In the genomic region with DNA sequence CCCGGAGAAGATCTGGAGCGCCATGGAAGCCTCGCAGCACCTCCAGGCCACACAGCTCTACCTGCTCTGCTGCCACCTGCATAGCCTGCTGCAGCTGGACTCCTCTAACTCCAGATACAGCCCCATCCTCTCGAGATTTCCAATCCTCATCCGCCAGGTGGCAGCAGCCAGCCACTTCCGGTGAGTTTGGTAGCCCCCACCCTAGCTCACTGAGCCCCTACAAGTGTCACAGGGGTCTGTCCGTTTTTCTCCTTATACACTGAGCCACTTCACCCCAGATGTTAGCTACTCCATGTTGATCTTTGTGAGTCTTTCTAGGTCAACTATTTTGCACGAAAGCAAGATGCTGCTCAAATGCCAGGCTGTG, we compare ENCODE assay signal across 8 mouse cellular contexts. TPM values are rescaled to one million over a fixed set of nuclear protein-coding genes. Genes with fewer than 3 reads are reported as not detected.
DNase-seq lines count a peak whose midpoint lies in the region; ATAC-seq and TF ChIP-seq lines count a peak whose summit lies in the region.

No protein-coding gene starts in this region.

- TF ChIP-seq EP300 in liver, postnatal 0 days (IDR thresholded peaks at IDR 0.05; ENCODE audit: low read depth), result no peak

- DNase-seq in left cerebral cortex, postnatal 4 days, result peak; percentile 82
- DNase-seq in left cerebral cortex, adult 11 months (ENCODE audit: low spot score), result no peak
- DNase-seq in cerebellum, adult 9-11 months, result peak; percentile 75
- DNase-seq in hindbrain, postnatal 0 days (ENCODE audit: low spot score), result peak; percentile 83
- peak; percentile 55 for DNase-seq in liver, postnatal 0 days
- no peak for DNase-seq in right cerebral cortex, postnatal 36 days (ENCODE audit: low spot score in 2 of 2)

- ATAC-seq in hindbrain, postnatal 0 days, result peak; percentile 56; the same call in 1 of the 2 replicates
- no peak for ATAC-seq in liver, postnatal 0 days
- no peak for ATAC-seq in monocyte, adult 5-6 weeks (replicated peaks; ENCODE audit: insufficient number of reproducible peaks, low FRiP score, low TSS enrichment, poor library complexity, severe bottlenecking)

- TF ChIP-seq POLR2A in small intestine, adult 2 months (IDR thresholded peaks at IDR 0.05; ENCODE audit: low read depth, low read length), result no peak

- 0 out of 2 replicates have a peak overlapping the region, but pooled peaks have one; percentile 1 for H3K27ac ChIP-seq in hindbrain, postnatal 0 days
- peak overlapping the region; percentile 53; the same call in 1 of the 2 replicates for H3K27ac ChIP-seq in liver, postnatal 0 days (ENCODE audit: low read depth)
- H3K27ac ChIP-seq in small intestine, adult 2 months (ENCODE audit: insufficient read depth, low read depth, low read length), result peak overlapping the region; percentile 20; the same call in 1 of the 2 replicates

- no peak overlapping the region for H3K9ac ChIP-seq in hindbrain, postnatal 0 days (replicated peaks; ENCODE audit: low read length)
- H3K9ac ChIP-seq in liver, postnatal 0 days (replicated peaks), result no peak overlapping the region

- H3K36me3 ChIP-seq in hindbrain, postnatal 0 days (ENCODE audit: insufficient read depth, low read length), result peaks cover 45% of the 10 kb centered on the region
- peaks cover 46% of the 10 kb centered on the region for H3K36me3 ChIP-seq in liver, postnatal 0 days (replicated peaks; ENCODE audit: insufficient read depth, low read length)
- H3K36me3 ChIP-seq in small intestine, adult 2 months (ENCODE audit: control insufficient read depth, insufficient read depth, low read length), result peaks cover 52% of the 10 kb centered on the region

- intact Hi-C loops in left cerebral cortex, postnatal 4 days (cut with DNase I), result loop anchor here (10.0 kb wide), 1 partner anchor 477 kb away; no protein-coding TSS in a partner anchor

- WGBS in hindbrain, postnatal 0 days, result 50% methylated on average over 8 of the region's 8 CpGs
- 52% methylated on average over 8 of the region's 8 CpGs for WGBS in liver, postnatal 0 days (ENCODE audit: insufficient replicate concordance)
- 39% methylated on average over 8 of the region's 8 CpGs for WGBS in small intestine, adult 2 months

- no peak overlapping the region for H3K4me3 ChIP-seq in hindbrain, postnatal 0 days (ENCODE audit: low read length)
- H3K4me3 ChIP-seq in liver, postnatal 0 days (ENCODE audit: low read depth, low read length), result no peak overlapping the region
- peak overlapping the region; percentile 29 for H3K4me3 ChIP-seq in small intestine, adult 2 months (ENCODE audit: low read depth, low read length)

- no peaks in the 10 kb centered on the region for H3K9me3 ChIP-seq in hindbrain, postnatal 0 days (ENCODE audit: low read length)
- H3K9me3 ChIP-seq in liver, postnatal 0 days (ENCODE audit: low read length), result no peaks in the 10 kb centered on the region

- no peaks in the 10 kb centered on the region for H3K27me3 ChIP-seq in hindbrain, postnatal 0 days (ENCODE audit: insufficient read depth, low read length)
- no peaks in the 10 kb centered on the region for H3K27me3 ChIP-seq in liver, postnatal 0 days (ENCODE audit: insufficient read depth, low read length)
- no peaks in the 10 kb centered on the region for H3K27me3 ChIP-seq in small intestine, adult 2 months (ENCODE audit: control insufficient read depth, insufficient read depth, low read length)

- peak; percentile 80 for TF ChIP-seq CTCF in hindbrain, postnatal 0 days (IDR thresholded peaks at IDR 0.05; ENCODE audit: low read depth)
- TF ChIP-seq CTCF in liver, postnatal 0 days (IDR thresholded peaks at IDR 0.05; ENCODE audit: low read depth), result peak; percentile 57
- peak; percentile 60; the same call in 1 of the 2 replicates for TF ChIP-seq CTCF in small intestine, adult 2 months (IDR thresholded peaks at IDR 0.05; ENCODE audit: extremely low read depth, insufficient read length, insufficient replicate concordance, low read depth, low read length)

- no peak overlapping the region for H3K4me2 ChIP-seq in hindbrain, postnatal 0 days (ENCODE audit: low read depth, low read length)
- no peak overlapping the region for H3K4me2 ChIP-seq in liver, postnatal 0 days (ENCODE audit: low read depth, low read length)

- H3K4me1 ChIP-seq in hindbrain, postnatal 0 days (ENCODE audit: insufficient read depth, low read length), result peaks cover 9% of the 10 kb centered on the region; the same call in 1 of the 2 replicates
- H3K4me1 ChIP-seq in liver, postnatal 0 days (ENCODE audit: insufficient read depth), result peaks cover 18% of the 10 kb centered on the region
- peaks cover 7% of the 10 kb centered on the region; the same call in 1 of the 2 replicates for H3K4me1 ChIP-seq in small intestine, adult 2 months (ENCODE audit: control insufficient read depth, insufficient read depth, insufficient read length, low read length)

RNA-seq across cellular contexts. Expression of a gene that starts 2.0 kb away (rescaled TPM):
- 10 to 100 TPM; 23.5 to 26.1 TPM for total RNA-seq in left cerebral cortex, postnatal 4 days (2021)
- total RNA-seq in hindbrain, postnatal 0 days (2014; rRNA removed), result 63.3 and 67.9 TPM in 2 replicates
- 35.0 and 35.6 TPM in 2 replicates for polyA plus RNA-seq in hindbrain, postnatal 0 days (2015; fragmentation: Nextera tagmentation; extraction: Ambion mirVana)
- 10.2 and 10.9 TPM in 2 replicates for polyA plus RNA-seq in liver, postnatal 0 days (2015; fragmentation: Nextera tagmentation; extraction: Ambion mirVana)
- 30.5 and 32.4 TPM in 2 replicates for polyA plus RNA-seq in small intestine, adult 2 months (2012; rRNA removed)
- total RNA-seq in monocyte, adult 5-6 weeks (2017), result 7.1 to 9.8 TPM (median 8.9 TPM) in 3 replicates

RNA-seq across cellular contexts. Expression of a gene that starts 2.9 kb away (rescaled TPM):
- total RNA-seq in left cerebral cortex, postnatal 4 days (2021), result 10 to 100 TPM; 36.2 to 36.4 TPM
- 59.9 and 63.8 TPM in 2 replicates for total RNA-seq in hindbrain, postnatal 0 days (2014; rRNA removed)
- polyA plus RNA-seq in hindbrain, postnatal 0 days (2015; fragmentation: Nextera tagmentation; extraction: Ambion mirVana), result 30.6 and 31.3 TPM in 2 replicates
- polyA plus RNA-seq in liver, postnatal 0 days (2015; fragmentation: Nextera tagmentation; extraction: Ambion mirVana), result 6.5 and 7.1 TPM in 2 replicates
- polyA plus RNA-seq in small intestine, adult 2 months (2012; rRNA removed), result 30.2 and 50.2 TPM in 2 replicates
- total RNA-seq in monocyte, adult 5-6 weeks (2017), result 15.0 to 35.6 TPM (median 20.2 TPM) in 3 replicates

RNA-seq across cellular contexts. Expression of a gene that starts 32.1 kb away (rescaled TPM):
- total RNA-seq in left cerebral cortex, postnatal 4 days (2021), result 10 to 100 TPM; 28.1 to 29.3 TPM
- 29.5 and 36.8 TPM in 2 replicates for total RNA-seq in hindbrain, postnatal 0 days (2014; rRNA removed)
- polyA plus RNA-seq in hindbrain, postnatal 0 days (2015; fragmentation: Nextera tagmentation; extraction: Ambion mirVana), result 50.6 and 51.5 TPM in 2 replicates
- 24.1 and 26.5 TPM in 2 replicates for polyA plus RNA-seq in liver, postnatal 0 days (2015; fragmentation: Nextera tagmentation; extraction: Ambion mirVana)
- polyA plus RNA-seq in small intestine, adult 2 months (2012; rRNA removed), result 19.1 and 33.4 TPM in 2 replicates
- total RNA-seq in monocyte, adult 5-6 weeks (2017), result 17.2 to 28.1 TPM (median 27.7 TPM) in 3 replicates

RNA-seq across cellular contexts. Expression of a gene that starts 32.3 kb away (rescaled TPM):
- 10 to 100 TPM; 19.2 to 19.4 TPM for total RNA-seq in left cerebral cortex, postnatal 4 days (2021)
- total RNA-seq in hindbrain, postnatal 0 days (2014; rRNA removed), result 17.7 and 32.4 TPM in 2 replicates
- 19.7 and 22.5 TPM in 2 replicates for polyA plus RNA-seq in hindbrain, postnatal 0 days (2015; fragmentation: Nextera tagmentation; extraction: Ambion mirVana)
- 4.3 and 4.6 TPM in 2 replicates for polyA plus RNA-seq in liver, postnatal 0 days (2015; fragmentation: Nextera tagmentation; extraction: Ambion mirVana)
- 2.6 and 3.1 TPM in 2 replicates for polyA plus RNA-seq in small intestine, adult 2 months (2012; rRNA removed)
- total RNA-seq in monocyte, adult 5-6 weeks (2017), result 5.9 to 15.9 TPM (median 13.4 TPM) in 3 replicates

RNA-seq across cellular contexts. Expression of a gene that starts 32.7 kb away (rescaled TPM):
- 10 to 100 TPM; 21.2 to 23.0 TPM for total RNA-seq in left cerebral cortex, postnatal 4 days (2021)
- total RNA-seq in hindbrain, postnatal 0 days (2014; rRNA removed), result 58.9 and 94.0 TPM in 2 replicates
- 32.4 and 37.6 TPM in 2 replicates for polyA plus RNA-seq in hindbrain, postnatal 0 days (2015; fragmentation: Nextera tagmentation; extraction: Ambion mirVana)
- polyA plus RNA-seq in liver, postnatal 0 days (2015; fragmentation: Nextera tagmentation; extraction: Ambion mirVana), result 1.6 and 2.0 TPM in 2 replicates
- 0.23 and 2.2 TPM in 2 replicates for polyA plus RNA-seq in small intestine, adult 2 months (2012; rRNA removed)
- total RNA-seq in monocyte, adult 5-6 weeks (2017), result 0.29 TPM in 1 of 3 replicates, not detected in the others

Comparison
In these comparisons a context has a peak if more than half of its experiments do, and no peak if none do; other contexts are left out.
1. DNase-seq: peak in left cerebral cortex, postnatal 4 days (single experiment), cerebellum, adult 9-11 months (single experiment), hindbrain, postnatal 0 days (single experiment) and liver, postnatal 0 days (single experiment); none in left cerebral cortex, adult 11 months (single experiment) and right cerebral cortex, postnatal 36 days (0 of 2).
2. H3K27ac ChIP-seq: peak in every context shown above with its lines; median percentile 53 in liver, postnatal 0 days; 20 in small intestine, adult 2 months; 1 in hindbrain, postnatal 0 days.
3. Peak in every context shown above with its lines, with median percentiles within 50 percentile points of each other: CTCF ChIP-seq.